Mouse (Mus musculus) hindbrain, embryonic 11.5 days (tissue): ENCODE results near the gene Ffar2. TPM values are rescaled to one million over a fixed set of nuclear protein-coding genes. Genes with fewer than 3 reads are reported as not detected.

Experiments used
- ATAC-seq: fragments of 200-750 bp; cut with Nextera tagmentation; 2 replicates; pipeline ENCODE4 v1.8.0; 2017; ENCODE audit warnings: mild to moderate bottlenecking, moderate TSS enrichment, moderate library complexity; ENCODE audit not compliant: low FRiP score
- DNase-seq: peaks from one replicate; pipeline ENCODE4 v3.0.0-alpha.2; 2015; ENCODE audit warnings: low spot score
- H3K27ac ChIP-seq: fragments of 300-500 bp; sonication (generic); 2 replicates; pipeline ENCODE4 v1.5.1; 2014; ENCODE audit warnings: mild to moderate bottlenecking, low read depth, low read length
- H3K27me3 ChIP-seq: fragments of 300-500 bp; sonication (generic); 2 replicates; pipeline ENCODE4 v1.6.1; 2014; ENCODE audit warnings: mild to moderate bottlenecking, low read length, moderate library complexity, mixed read lengths; ENCODE audit not compliant: control insufficient read depth, insufficient read depth
- H3K36me3 ChIP-seq: fragments of 300-500 bp; sonication (generic); 2 replicates; pipeline ENCODE4 v1.6.1; 2014; ENCODE audit warnings: mild to moderate bottlenecking, low read length, moderate library complexity, mixed read lengths; ENCODE audit not compliant: control insufficient read depth, insufficient read depth
- H3K4me1 ChIP-seq: fragments of 300-500 bp; sonication (generic); replicated peaks from 2 replicates; pipeline ENCODE4 v1.6.1; 2014; ENCODE audit warnings: low read length, mixed read lengths; ENCODE audit not compliant: control insufficient read depth, insufficient read depth
- H3K4me2 ChIP-seq: fragments of 300-500 bp; sonication (generic); replicated peaks from 2 replicates; pipeline ENCODE4 v1.6.1; 2014; ENCODE audit warnings: mild to moderate bottlenecking, low read depth, low read length
- H3K4me3 ChIP-seq: fragments of 300-500 bp; sonication (generic); 2 replicates; pipeline ENCODE4 v1.5.1; 2014; ENCODE audit warnings: low read depth, low read length
- H3K9ac ChIP-seq: fragments of 300-500 bp; sonication (generic); 2 replicates; pipeline ENCODE4 v1.6.1; 2014; ENCODE audit warnings: low read depth, low read length
- H3K9me3 ChIP-seq: fragments of 300-500 bp; sonication (generic); 2 replicates; pipeline ENCODE4 v1.6.1; 2016; ENCODE audit warnings: low read length; ENCODE audit not compliant: control insufficient read depth
- WGBS: fragments of 180-500 bp; shearing (Covaris S2); extraction: QIAGEN DNeasy Blood & Tissue Kit; methylation state at CpG from one replicate; pipeline ENCODE4 v1.1.7; 2014; 5-methylcytosine and 5-hydroxymethylcytosine counted together
- polyA plus RNA-seq: library from polyadenylated mRNA; unstranded; fragments of >200 nt; fragmentation: Nextera tagmentation; extraction: Ambion mirVana; gene quantifications from 2 replicates; pipeline ENCODE4 v1.2.1, GENCODE M21; 2014

The Ffar2 gene
- 0.20 TPM in 1 of 2 replicates, not detected in the other for polyA plus RNA-seq

- Histone ChIP-seq H3K4me2 (no peak within 1 kb of the TSS), H3K27ac (no peak within 1 kb of the TSS), H3K36me3 (no peaks in the 10 kb centered on the region), H3K9me3 (no peaks in the 10 kb centered on the region), H3K27me3 (no peaks in the 10 kb centered on the region), H3K9ac (no peak within 1 kb of the TSS), H3K4me3 (no peak within 1 kb of the TSS), H3K4me1 (no peaks in the 10 kb centered on the region)
- DNase-seq: no peak
- no peak for ATAC-seq
- WGBS: 90% methylated on average over 18 of the region's 18 CpGs
These were observed at the start of gene Ffar2 for GRCm38 (mm10) chr7:30823675-30824074. Gene Ffar2 (minus strand): TSS chr7:30823775.

- ATAC-seq (0 out of 2 replicates have a peak, but pooled peaks have one; percentile 22), DNase-seq (peak; percentile 83)
- no peak overlapping the region for H3K4me3 ChIP-seq
- H3K4me2 ChIP-seq: no peak overlapping the region
- no peak overlapping the region for H3K27ac ChIP-seq
- H3K27me3 ChIP-seq: no peaks in the 10 kb centered on the region
- H3K9ac ChIP-seq: no peak overlapping the region
- H3K4me1 ChIP-seq: no peaks in the 10 kb centered on the region
- WGBS: 25% methylated on average over 15 of the region's 15 CpGs
- no peaks in the 10 kb centered on the region for H3K9me3 ChIP-seq
- no peaks in the 10 kb centered on the region for H3K36me3 ChIP-seq
These were observed 49.5 kb upstream of the Ffar2 start for GRCm38 (mm10) chr7:30873083-30873482.

GRCm38 (mm10) chr7:30863386-30863785 lies 39.8 kb upstream of the Ffar2 start:
- Histone ChIP-seq H3K4me2 (no peak overlapping the region), H3K9ac (no peak overlapping the region), H3K36me3 (no peaks in the 10 kb centered on the region), H3K9me3 (no peaks in the 10 kb centered on the region), H3K4me3 (no peak overlapping the region), H3K27me3 (no peaks in the 10 kb centered on the region), H3K4me1 (no peaks in the 10 kb centered on the region), H3K27ac (no peak overlapping the region)
- 68% methylated on average over 8 of the region's 8 CpGs for WGBS
- DNase-seq (no peak), ATAC-seq (no peak)

- WGBS: 90% methylated on average over 12 of the region's 12 CpGs
These were observed 37.9 kb upstream of the Ffar2 start, which contains the start of gene Ffar1 for GRCm38 (mm10) chr7:30861464-30861863. Gene Ffar1 (minus strand): TSS chr7:30861564.

GRCm38 (mm10) chr7:30859635-30860402 lies 36.2 kb upstream of the Ffar2 start:
- ATAC-seq: peak; percentile 72
- Histone ChIP-seq H3K9me3 (no peaks in the 10 kb centered on the region), H3K36me3 (no peaks in the 10 kb centered on the region), H3K27ac (no peak overlapping the region), H3K4me2 (peak overlapping the region; percentile 23; the same call in 1 of the 2 replicates), H3K9ac (no peak overlapping the region), H3K4me3 (0 out of 2 replicates have a peak overlapping the region, but pooled peaks have one; percentile 8), H3K4me1 (no peaks in the 10 kb centered on the region), H3K27me3 (no peaks in the 10 kb centered on the region)
- DNase-seq: peak; percentile 86
- WGBS: 12% methylated on average over 14 of the region's 16 CpGs

More at GRCm38 (mm10) chr7:30861464-30861863, 37.9 kb upstream of the Ffar2 start, which contains the start of gene Ffar1:
- H3K36me3 ChIP-seq: no peaks in the 10 kb centered on the region
- H3K9me3 ChIP-seq: no peaks in the 10 kb centered on the region
- DNase-seq (no peak), ATAC-seq (no peak)
- no peak within 1 kb of the TSS for H3K9ac ChIP-seq
- no peak within 1 kb of the TSS for H3K4me3 ChIP-seq
- no peaks in the 10 kb centered on the region for H3K4me1 ChIP-seq
- H3K27me3 ChIP-seq: no peaks in the 10 kb centered on the region
- H3K4me2 ChIP-seq: no peak within 1 kb of the TSS
- no peak within 1 kb of the TSS for H3K27ac ChIP-seq

- DNase-seq: peak; percentile 79
- ATAC-seq: peak; percentile 66
- H3K9me3 ChIP-seq: no peaks in the 10 kb centered on the region
- no peak overlapping the region for H3K4me2 ChIP-seq
- H3K27me3 ChIP-seq: no peaks in the 10 kb centered on the region
- H3K9ac ChIP-seq: no peak overlapping the region
- no peak overlapping the region for H3K4me3 ChIP-seq
- no peaks in the 10 kb centered on the region for H3K4me1 ChIP-seq
- H3K27ac ChIP-seq: no peak overlapping the region
- H3K36me3 ChIP-seq: no peaks in the 10 kb centered on the region
These were observed 35.7 kb upstream of the Ffar2 start for GRCm38 (mm10) chr7:30859290-30859634.

GRCm38 (mm10) chr7:30857746-30858145 lies 34.2 kb upstream of the Ffar2 start:
- Histone ChIP-seq H3K27me3 (no peaks in the 10 kb centered on the region), H3K9ac (no peak overlapping the region), H3K27ac (no peak overlapping the region), H3K36me3 (no peaks in the 10 kb centered on the region), H3K9me3 (no peaks in the 10 kb centered on the region), H3K4me1 (no peaks in the 10 kb centered on the region), H3K4me2 (no peak overlapping the region), H3K4me3 (no peak overlapping the region)
- DNase-seq (no peak), ATAC-seq (no peak)
- WGBS: 81% methylated on average over 1 of the region's 1 CpGs

GRCm38 (mm10) chr7:30856078-30856477 lies 32.5 kb upstream of the Ffar2 start, which contains the start of gene Ffar3:
Gene Ffar3 (minus strand): TSS chr7:30856178.
- no peak for ATAC-seq
- no peaks in the 10 kb centered on the region for H3K36me3 ChIP-seq
- WGBS: 81% methylated on average over 6 of the region's 6 CpGs
- H3K27ac ChIP-seq: no peak within 1 kb of the TSS
- H3K27me3 ChIP-seq: no peaks in the 10 kb centered on the region
- H3K9me3 ChIP-seq: no peaks in the 10 kb centered on the region
- DNase-seq: no peak
- H3K4me2 ChIP-seq: no peak within 1 kb of the TSS
- H3K4me3 ChIP-seq: no peak within 1 kb of the TSS
- H3K9ac ChIP-seq: no peak within 1 kb of the TSS
- no peaks in the 10 kb centered on the region for H3K4me1 ChIP-seq

- 86% methylated on average over 1 of the region's 1 CpGs for WGBS
- ATAC-seq (no peak), DNase-seq (no peak)
- no peaks in the 10 kb centered on the region for H3K27me3 ChIP-seq
- no peaks in the 10 kb centered on the region for H3K9me3 ChIP-seq
- H3K9ac ChIP-seq: no peak overlapping the region
- H3K36me3 ChIP-seq: no peaks in the 10 kb centered on the region
- H3K4me2 ChIP-seq: no peak overlapping the region
- no peak overlapping the region for H3K27ac ChIP-seq
- no peak overlapping the region for H3K4me3 ChIP-seq
- no peaks in the 10 kb centered on the region for H3K4me1 ChIP-seq
These were observed 27.8 kb upstream of the Ffar2 start for GRCm38 (mm10) chr7:30851421-30851820.
